Mouse (Mus musculus) embryonic facial prominence, embryonic 13.5 days (tissue): ENCODE data around the gene Specc1. TPM values are rescaled to one million over a fixed set of nuclear protein-coding genes. Genes with fewer than 3 reads are reported as not detected.

Experiments
- ATAC-seq: fragments of 200-750 bp; cut with Nextera tagmentation; 2 replicates; pipeline ENCODE4 v1.8.0; 2017; ENCODE audit warnings: low read depth; ENCODE audit not compliant: insufficient number of reproducible peaks, insufficient read depth, low FRiP score, low TSS enrichment
- H3K27ac ChIP-seq: fragments of 300-500 bp; sonication (generic); 2 replicates; pipeline ENCODE4 v1.5.1; 2015; ENCODE audit warnings: moderate library complexity, mild to moderate bottlenecking, inconsistent platforms
- H3K27me3 ChIP-seq: fragments of 300-500 bp; sonication (generic); 2 replicates; pipeline ENCODE4 v1.6.1; 2015; ENCODE audit warnings: mild to moderate bottlenecking, inconsistent platforms
- H3K36me3 ChIP-seq: fragments of 300-500 bp; sonication (generic); 2 replicates; pipeline ENCODE4 v1.6.1; 2015; ENCODE audit warnings: mild to moderate bottlenecking, inconsistent platforms
- H3K4me1 ChIP-seq: fragments of 300-500 bp; sonication (generic); 2 replicates; pipeline ENCODE4 v1.6.1; 2015; ENCODE audit warnings: inconsistent platforms
- H3K4me2 ChIP-seq: fragments of 300-500 bp; sonication (generic); 2 replicates; pipeline ENCODE4 v1.6.1; 2015; ENCODE audit warnings: moderate library complexity, mild to moderate bottlenecking, inconsistent platforms
- H3K4me3 ChIP-seq: fragments of 300-500 bp; sonication (generic); 2 replicates; pipeline ENCODE4 v1.5.1; 2015; ENCODE audit warnings: mild to moderate bottlenecking, inconsistent platforms
- H3K9ac ChIP-seq: fragments of 300-500 bp; sonication (generic); 2 replicates; pipeline ENCODE4 v1.6.1; 2015; ENCODE audit warnings: mild to moderate bottlenecking, inconsistent platforms
- H3K9me3 ChIP-seq: fragments of 300-500 bp; sonication (generic); 2 replicates; pipeline ENCODE4 v1.6.1; 2016; ENCODE audit warnings: inconsistent platforms
- WGBS: fragments of 180-500 bp; shearing (Covaris S2); methylation state at CpG from one replicate; pipeline ENCODE4 v1.1.7; 2015; ENCODE audit warnings: mixed read lengths; 5-methylcytosine and 5-hydroxymethylcytosine counted together
- polyA plus RNA-seq: library from polyadenylated mRNA; unstranded; fragments of >200 nt; fragmentation: Nextera tagmentation; extraction: Ambion mirVana; gene quantifications from 2 replicates; pipeline ENCODE4 v1.2.1, GENCODE M21; 2015

Specc1 gene
- polyA plus RNA-seq, 1 experiment from 2014 or later = 14.1 TPM

- peaks cover 11% of the 10 kb centered on the region; the same call in 1 of the 2 replicates for H3K27me3 ChIP-seq
- H3K36me3 ChIP-seq = no peaks in the 10 kb centered on the region
- H3K9ac ChIP-seq = no peak overlapping the region
- ATAC-seq = no peak
- no peak overlapping the region for H3K4me2 ChIP-seq
- H3K27ac ChIP-seq = no peak overlapping the region
- H3K4me1 ChIP-seq = peaks cover 13% of the 10 kb centered on the region
- 66% methylated on average over 10 of the region's 10 CpGs for WGBS
- H3K4me3 ChIP-seq = no peak overlapping the region
- H3K9me3 ChIP-seq = no peaks in the 10 kb centered on the region
Observed at GRCm38 (mm10) chr11:62018315-62019205, 62.0 kb downstream of the Specc1 start.

GRCm38 (mm10) chr11:62019857-62020256, 63.3 kb downstream of the Specc1 start:
- H3K9ac ChIP-seq = no peak overlapping the region
- H3K4me1 ChIP-seq = peaks cover 26% of the 10 kb centered on the region
- no peak overlapping the region for H3K4me2 ChIP-seq
- no peaks in the 10 kb centered on the region for H3K36me3 ChIP-seq
- ATAC-seq = no peak
- no peak overlapping the region for H3K27ac ChIP-seq
- peaks cover 11% of the 10 kb centered on the region; the same call in 1 of the 2 replicates for H3K27me3 ChIP-seq
- H3K4me3 ChIP-seq = no peak overlapping the region
- 67% methylated on average over 3 of the region's 3 CpGs for WGBS
- no peaks in the 10 kb centered on the region for H3K9me3 ChIP-seq

GRCm38 (mm10) chr11:62020898-62021297, 64.3 kb downstream of the Specc1 start:
- peaks cover 29% of the 10 kb centered on the region for H3K4me1 ChIP-seq
- H3K27ac ChIP-seq = no peak overlapping the region
- H3K4me2 ChIP-seq = no peak overlapping the region
- H3K27me3 ChIP-seq = peaks cover 5% of the 10 kb centered on the region; the same call in 1 of the 2 replicates
- no peak overlapping the region for H3K4me3 ChIP-seq
- ATAC-seq = no peak
- H3K9ac ChIP-seq = no peak overlapping the region
- no peaks in the 10 kb centered on the region for H3K36me3 ChIP-seq
- 63% methylated on average over 1 of the region's 1 CpGs for whole genome bisulfite sequencing
- no peaks in the 10 kb centered on the region for H3K9me3 ChIP-seq

- WGBS = 85% methylated on average over 3 of the region's 3 CpGs
- Histone ChIP-seq H3K9ac (no peak overlapping the region), H3K4me2 (no peak overlapping the region), H3K27me3 (no peaks in the 10 kb centered on the region), H3K27ac (no peak overlapping the region), H3K4me1 (peaks cover 36% of the 10 kb centered on the region), H3K4me3 (no peak overlapping the region), H3K9me3 (no peaks in the 10 kb centered on the region), H3K36me3 (no peaks in the 10 kb centered on the region)
- ATAC-seq = no peak
Observed at GRCm38 (mm10) chr11:62022105-62022504, 65.5 kb downstream of the Specc1 start.

- Histone ChIP-seq H3K9ac (no peak overlapping the region), H3K4me1 (peaks cover 36% of the 10 kb centered on the region), H3K4me2 (no peak overlapping the region), H3K9me3 (no peaks in the 10 kb centered on the region), H3K4me3 (no peak overlapping the region), H3K27me3 (no peaks in the 10 kb centered on the region), H3K36me3 (no peaks in the 10 kb centered on the region), H3K27ac (peak overlapping the region; percentile 55; the same call in 1 of the 2 replicates)
- 0 out of 2 replicates have a peak, but pooled peaks have one; percentile 26 for ATAC-seq
- WGBS = 63% methylated on average over 8 of the region's 8 CpGs
Observed at GRCm38 (mm10) chr11:62022718-62023493, 66.3 kb downstream of the Specc1 start.

GRCm38 (mm10) chr11:62023494-62024233, 67.1 kb downstream of the Specc1 start:
- no peak overlapping the region for H3K4me2 ChIP-seq
- 62% methylated on average over 12 of the region's 12 CpGs for WGBS
- H3K4me3 ChIP-seq = no peak overlapping the region
- 0 out of 2 replicates have a peak, but pooled peaks have one; percentile 62 for ATAC-seq
- H3K27me3 ChIP-seq = no peaks in the 10 kb centered on the region
- no peak overlapping the region for H3K9ac ChIP-seq
- H3K9me3 ChIP-seq = no peaks in the 10 kb centered on the region
- H3K36me3 ChIP-seq = no peaks in the 10 kb centered on the region
- peak overlapping the region; percentile 55; the same call in 1 of the 2 replicates for H3K27ac ChIP-seq
- peaks cover 36% of the 10 kb centered on the region for H3K4me1 ChIP-seq

- no peaks in the 10 kb centered on the region for H3K27me3 ChIP-seq
- H3K9me3 ChIP-seq = no peaks in the 10 kb centered on the region
- no peak overlapping the region for H3K4me2 ChIP-seq
- no peak for ATAC-seq
- no peak overlapping the region for H3K9ac ChIP-seq
- 44% methylated on average over 8 of the region's 8 CpGs for WGBS
- H3K36me3 ChIP-seq = no peaks in the 10 kb centered on the region
- H3K4me3 ChIP-seq = no peak overlapping the region
- H3K27ac ChIP-seq = peak overlapping the region; percentile 58; the same call in 1 of the 2 replicates
- H3K4me1 ChIP-seq = peaks cover 36% of the 10 kb centered on the region
Observed at GRCm38 (mm10) chr11:62024234-62024601, 67.7 kb downstream of the Specc1 start.

GRCm38 (mm10) chr11:62024952-62025351, 68.4 kb downstream of the Specc1 start:
- no peak for ATAC-seq
- WGBS = 35% methylated on average over 5 of the region's 5 CpGs
- Histone ChIP-seq H3K36me3 (no peaks in the 10 kb centered on the region), H3K27me3 (no peaks in the 10 kb centered on the region), H3K27ac (peak overlapping the region; percentile 48), H3K4me1 (peaks cover 38% of the 10 kb centered on the region), H3K9ac (no peak overlapping the region), H3K4me3 (no peak overlapping the region), H3K4me2 (no peak overlapping the region), H3K9me3 (no peaks in the 10 kb centered on the region)

- 81% methylated on average over 2 of the region's 2 CpGs for WGBS
- H3K27ac ChIP-seq = no peak overlapping the region
- no peak overlapping the region for H3K4me2 ChIP-seq
- H3K27me3 ChIP-seq = no peaks in the 10 kb centered on the region
- H3K4me1 ChIP-seq = peaks cover 40% of the 10 kb centered on the region
- ATAC-seq = no peak
- no peaks in the 10 kb centered on the region for H3K9me3 ChIP-seq
- H3K36me3 ChIP-seq = no peaks in the 10 kb centered on the region
- no peak overlapping the region for H3K4me3 ChIP-seq
- no peak overlapping the region for H3K9ac ChIP-seq
Observed at GRCm38 (mm10) chr11:62025770-62026169, 69.2 kb downstream of the Specc1 start.

- Histone ChIP-seq H3K4me1 (peaks cover 40% of the 10 kb centered on the region), H3K9me3 (no peaks in the 10 kb centered on the region), H3K4me2 (no peak overlapping the region), H3K36me3 (no peaks in the 10 kb centered on the region), H3K27ac (no peak overlapping the region), H3K4me3 (no peak overlapping the region), H3K27me3 (no peaks in the 10 kb centered on the region), H3K9ac (no peak overlapping the region)
- ATAC-seq = no peak
- WGBS = 66% methylated on average over 4 of the region's 4 CpGs
Observed at GRCm38 (mm10) chr11:62026345-62026815, 69.8 kb downstream of the Specc1 start.

- Histone ChIP-seq H3K4me2 (no peak overlapping the region), H3K36me3 (no peaks in the 10 kb centered on the region), H3K4me1 (peaks cover 40% of the 10 kb centered on the region), H3K9ac (no peak overlapping the region), H3K27ac (no peak overlapping the region), H3K27me3 (no peaks in the 10 kb centered on the region), H3K4me3 (no peak overlapping the region), H3K9me3 (no peaks in the 10 kb centered on the region)
- no peak for ATAC-seq
- 73% methylated on average over 6 of the region's 6 CpGs for WGBS
Observed at GRCm38 (mm10) chr11:62027271-62027670, 70.7 kb downstream of the Specc1 start.
